In the genomic region with DNA sequence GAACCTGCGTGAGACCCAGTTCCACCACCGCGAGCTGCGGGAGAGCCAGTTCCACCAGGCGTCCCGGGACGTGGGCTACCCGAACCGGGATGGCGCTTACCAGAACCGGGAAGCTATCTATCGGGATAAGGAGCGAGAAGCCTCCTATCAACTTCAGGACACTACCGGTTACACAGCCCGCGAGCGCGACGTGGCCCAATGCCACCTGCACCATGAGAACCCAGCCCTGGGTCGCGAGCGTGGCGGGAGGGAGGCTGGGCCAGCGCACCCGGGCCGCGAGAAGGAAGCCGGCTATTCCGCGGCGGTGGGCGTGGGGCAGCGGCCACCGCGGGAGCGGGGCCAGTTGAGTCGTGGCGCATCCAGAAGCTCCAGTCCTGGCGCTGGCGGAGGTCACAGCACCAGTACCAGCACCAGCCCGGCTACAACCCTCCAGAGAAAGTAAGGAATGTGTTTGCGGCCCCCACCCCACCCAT, we compare ENCODE assay signal across 8 mouse cellular contexts. TPM values are rescaled to one million over a fixed set of nuclear protein-coding genes. Genes with fewer than 3 reads are reported as not detected.
A peak's percentile ranks its signal among the peaks of the same experiment; 100 is the strongest.
DNase-seq lines count a peak whose midpoint lies in the region; ATAC-seq and TF ChIP-seq lines count a peak whose summit lies in the region.

No protein-coding gene starts in this region.

- 9% methylated on average over 33 of the region's 42 CpGs for WGBS in liver, postnatal 0 days (ENCODE audit: insufficient replicate concordance)
- 10% methylated on average over 26 of the region's 42 CpGs for WGBS in stomach, postnatal 0 days

- TF ChIP-seq EP300 in liver, postnatal 0 days (IDR thresholded peaks at IDR 0.05; ENCODE audit: low read depth): no peak
- no peak for TF ChIP-seq EP300 in stomach, postnatal 0 days (optimal IDR thresholded peaks at IDR 0.05)

- intact Hi-C loops in left cerebral cortex, postnatal 25 days (cut with DNase I): loop anchor here (5.0 kb wide), 1 partner anchor 197 kb away; no protein-coding TSS in a partner anchor

- H3K9ac ChIP-seq in liver, postnatal 0 days (replicated peaks): no peak overlapping the region
- peak overlapping the region; percentile 63 for H3K9ac ChIP-seq in stomach, postnatal 0 days (ENCODE audit: low read length)

- H3K27ac ChIP-seq in liver, postnatal 0 days (ENCODE audit: low read depth): no peak overlapping the region
- no peak overlapping the region for H3K27ac ChIP-seq in stomach, postnatal 0 days (replicated peaks)

- H3K36me3 ChIP-seq in erythroblast, embryonic 14.5 days (ENCODE audit: control insufficient read depth): no peaks in the 10 kb centered on the region
- no peaks in the 10 kb centered on the region for H3K36me3 ChIP-seq in liver, postnatal 0 days (replicated peaks; ENCODE audit: insufficient read depth, low read length)
- no peaks in the 10 kb centered on the region for H3K36me3 ChIP-seq in stomach, postnatal 0 days (ENCODE audit: control insufficient read depth, insufficient read depth, low read length)

- H3K4me1 ChIP-seq in erythroblast, embryonic 14.5 days (ENCODE audit: control insufficient read depth): no peaks in the 10 kb centered on the region
- no peaks in the 10 kb centered on the region for H3K4me1 ChIP-seq in liver, postnatal 0 days (ENCODE audit: insufficient read depth)
- H3K4me1 ChIP-seq in stomach, postnatal 0 days (replicated peaks; ENCODE audit: control insufficient read depth, insufficient read depth): no peaks in the 10 kb centered on the region

- DNase-seq in B cell, adult 2 months: peak; percentile 12
- peak; percentile 25 for DNase-seq in heart, postnatal 4 days
- DNase-seq in liver, postnatal 0 days: peak; percentile 16
- DNase-seq in stomach, postnatal 0 days (ENCODE audit: low spot score): peak; percentile 20
- DNase-seq in left cerebral cortex, postnatal 25 days (ENCODE audit: low spot score in 2 of 2): no peak

- peaks cover 4% of the 10 kb centered on the region; the same call in 1 of the 2 replicates for H3K9me3 ChIP-seq in erythroblast, embryonic 14.5 days (ENCODE audit: control insufficient read depth, low read length)
- H3K9me3 ChIP-seq in liver, postnatal 0 days (ENCODE audit: low read length): no peaks in the 10 kb centered on the region
- no peaks in the 10 kb centered on the region for H3K9me3 ChIP-seq in stomach, postnatal 0 days (ENCODE audit: control insufficient read depth, low read length)

- H3K4me2 ChIP-seq in liver, postnatal 0 days (ENCODE audit: low read depth, low read length): peak overlapping the region; percentile 79
- H3K4me2 ChIP-seq in stomach, postnatal 0 days (replicated peaks; ENCODE audit: low read depth): peak overlapping the region; percentile 73

- ATAC-seq in erythroblast, adult 5-6 weeks (replicated peaks; ENCODE audit: low FRiP score, poor library complexity, severe bottlenecking): no peak
- peak; percentile 36 for ATAC-seq in common myeloid progenitor, adult 5-6 weeks (replicated peaks; ENCODE audit: low read depth, poor library complexity, severe bottlenecking)
- no peak for ATAC-seq in liver, postnatal 0 days
- peak; percentile 38 for ATAC-seq in stomach, postnatal 0 days (ENCODE audit: low FRiP score, low TSS enrichment)

- H3K27me3 ChIP-seq in erythroblast, embryonic 14.5 days (ENCODE audit: control insufficient read depth): peaks cover 59% of the 10 kb centered on the region
- H3K27me3 ChIP-seq in liver, postnatal 0 days (ENCODE audit: insufficient read depth, low read length): peaks cover 39% of the 10 kb centered on the region
- H3K27me3 ChIP-seq in stomach, postnatal 0 days (ENCODE audit: control insufficient read depth, insufficient read depth, low read length): no peaks in the 10 kb centered on the region; the same call in 1 of the 2 replicates

- peak overlapping the region; percentile 43 for H3K4me3 ChIP-seq in erythroblast, embryonic 14.5 days (replicated peaks)
- peak overlapping the region; percentile 52 for H3K4me3 ChIP-seq in liver, postnatal 0 days (ENCODE audit: low read depth, low read length)
- peak overlapping the region; percentile 58 for H3K4me3 ChIP-seq in stomach, postnatal 0 days (ENCODE audit: low read depth, low read length)

- TF ChIP-seq CTCF in liver, postnatal 0 days (IDR thresholded peaks at IDR 0.05; ENCODE audit: low read depth): no peak
- no peak for TF ChIP-seq CTCF in stomach, postnatal 0 days (IDR thresholded peaks at IDR 0.05; ENCODE audit: low read depth)

RNA-seq across cellular contexts. Expression of a gene that starts 0.7 kb away (rescaled TPM):
- polyA plus RNA-seq in erythroblast, embryonic 14.5 days (2012): 0.01 and 0.05 TPM in 2 replicates
- 0.84 and 1.2 TPM in 2 replicates for total RNA-seq in erythroblast, adult 5-6 weeks (2015; ENCODE audit: low replicate concordance)
- 0.26 TPM in 1 of 2 replicates, not detected in the other for total RNA-seq in erythroblast, adult 5-6 weeks (2017; ENCODE audit: low replicate concordance)
- 1.1 and 3.7 TPM in 2 replicates for total RNA-seq in common myeloid progenitor, adult 5-6 weeks (2017)
- total RNA-seq in heart, postnatal 4 days (2021): 10 to 100 TPM; 57.9 to 59.3 TPM
- polyA plus RNA-seq in liver, postnatal 0 days (2015; fragmentation: Nextera tagmentation; extraction: Ambion mirVana): 3.0 and 3.7 TPM in 2 replicates
- polyA plus RNA-seq in stomach, postnatal 0 days (2015; fragmentation: Nextera tagmentation; extraction: Ambion mirVana): 3.6 TPM in 2 replicates
- total RNA-seq in left cerebral cortex, postnatal 25 days (2021): 100 to 1,000 TPM; 149 to 161 TPM

Comparison
In these comparisons a context has a peak if more than half of its experiments do, and no peak if none do; other contexts are left out.
1. ATAC-seq: peak in common myeloid progenitor, adult 5-6 weeks (single experiment) and stomach, postnatal 0 days (single experiment); none in erythroblast, adult 5-6 weeks (single experiment) and liver, postnatal 0 days (single experiment).
2. DNase-seq: peak in B cell, adult 2 months (2 of 2), heart, postnatal 4 days (single experiment), liver, postnatal 0 days (single experiment) and stomach, postnatal 0 days (single experiment); none in left cerebral cortex, postnatal 25 days (0 of 2).
3. RNA of a gene that starts 0.7 kb away (total RNA-seq): 149 to 161 TPM in left cerebral cortex, postnatal 25 days and 57.9 to 59.3 TPM in heart, postnatal 4 days; 1.1 to 3.7 TPM in common myeloid progenitor, adult 5-6 weeks and 0.26 to 1.2 TPM in erythroblast, adult 5-6 weeks; every median in the first group is over 10 times any median in the second.
4. Peak in every context shown above with its lines, with median percentiles within 50 percentile points of each other: H3K4me3 ChIP-seq.